In the genomic region with DNA sequence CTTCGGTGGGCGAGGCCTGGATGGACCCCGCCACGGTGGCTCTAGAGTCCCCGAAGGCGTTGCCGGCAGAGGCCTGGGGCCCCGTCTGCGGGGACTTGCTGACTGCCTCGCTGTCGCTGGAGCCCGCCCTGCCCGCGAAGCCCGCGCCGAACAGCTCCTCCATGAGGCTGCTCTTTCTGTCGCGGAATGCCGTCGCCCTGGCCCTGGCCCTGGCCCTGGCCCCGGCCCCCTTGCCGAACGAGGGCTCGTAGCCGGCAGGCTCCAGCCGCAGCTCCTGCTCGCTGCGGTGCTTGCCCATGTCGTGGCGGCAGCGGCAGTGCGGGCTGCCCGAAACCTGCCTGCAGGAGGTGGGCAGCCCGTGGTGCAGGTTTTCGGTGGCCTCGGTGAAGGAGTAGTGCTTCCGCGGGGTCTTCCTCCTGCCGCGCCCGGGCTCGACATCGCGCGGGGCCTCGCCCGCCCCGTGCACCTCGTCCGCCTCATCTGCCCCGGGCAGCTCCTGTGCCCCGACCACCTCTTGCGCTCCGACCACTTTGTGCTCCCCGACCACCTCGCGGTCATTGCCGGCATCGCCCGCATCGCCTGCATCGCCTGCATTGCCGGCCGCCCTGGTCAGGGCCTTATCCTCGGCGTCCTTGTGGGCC, we compare ENCODE assay signal across 7 mouse cellular contexts. TPM values are rescaled to one million over a fixed set of nuclear protein-coding genes. Genes with fewer than 3 reads are reported as not detected.
DNase-seq lines count a peak whose midpoint lies in the region; ATAC-seq and TF ChIP-seq lines count a peak whose summit lies in the region.

No protein-coding gene starts in this region.

- H3K36me3 ChIP-seq in hindbrain, embryonic 13.5 days: peaks cover 28% of the 10 kb centered on the region
- no peaks in the 10 kb centered on the region for H3K36me3 ChIP-seq in limb, embryonic 11.5 days (ENCODE audit: control insufficient read depth, insufficient read depth, low read length)
- peaks cover 36% of the 10 kb centered on the region for H3K36me3 ChIP-seq in midbrain, embryonic 10.5 days
- H3K36me3 ChIP-seq in small intestine, adult 2 months (ENCODE audit: control insufficient read depth, insufficient read depth, low read length): no peaks in the 10 kb centered on the region

- WGBS in hindbrain, embryonic 13.5 days: under 1% methylated on average over 67 of the region's 67 CpGs
- under 1% methylated on average over 64 of the region's 67 CpGs for WGBS in limb, embryonic 11.5 days
- 1% methylated on average over 67 of the region's 67 CpGs for WGBS in midbrain, embryonic 10.5 days
- WGBS in small intestine, adult 2 months: 1% methylated on average over 64 of the region's 67 CpGs

- peaks cover 31% of the 10 kb centered on the region for H3K4me1 ChIP-seq in hindbrain, embryonic 13.5 days (replicated peaks)
- H3K4me1 ChIP-seq in limb, embryonic 11.5 days (ENCODE audit: control insufficient read depth, insufficient read depth, low read length): peaks cover 3% of the 10 kb centered on the region; the same call in 1 of the 2 replicates
- peaks cover 17% of the 10 kb centered on the region for H3K4me1 ChIP-seq in midbrain, embryonic 10.5 days
- H3K4me1 ChIP-seq in small intestine, adult 2 months (ENCODE audit: control insufficient read depth, insufficient read depth, insufficient read length, low read length): peaks cover 4% of the 10 kb centered on the region; the same call in 1 of the 2 replicates

- H3K27me3 ChIP-seq in hindbrain, embryonic 13.5 days: no peaks in the 10 kb centered on the region
- H3K27me3 ChIP-seq in limb, embryonic 11.5 days (ENCODE audit: control insufficient read depth, insufficient read depth, low read length): no peaks in the 10 kb centered on the region
- H3K27me3 ChIP-seq in midbrain, embryonic 10.5 days (ENCODE audit: low read depth, poor library complexity, severe bottlenecking): peaks cover 11% of the 10 kb centered on the region; the same call in 1 of the 2 replicates
- no peaks in the 10 kb centered on the region for H3K27me3 ChIP-seq in small intestine, adult 2 months (ENCODE audit: control insufficient read depth, insufficient read depth, low read length)

- H3K4me2 ChIP-seq in hindbrain, embryonic 13.5 days: peak overlapping the region; percentile 74
- H3K4me2 ChIP-seq in limb, embryonic 11.5 days (ENCODE audit: low read depth, severe bottlenecking): peak overlapping the region; percentile 89

- TF ChIP-seq CTCF in gastrocnemius, adult 2 months (IDR thresholded peaks at IDR 0.05): peak; percentile 52
- TF ChIP-seq CTCF in small intestine, adult 2 months (IDR thresholded peaks at IDR 0.05; ENCODE audit: extremely low read depth, insufficient read length, insufficient replicate concordance, low read depth, low read length): 0 out of 2 replicates have a peak, but pooled peaks have one; percentile 23

- peak overlapping the region; percentile 78 for H3K9ac ChIP-seq in hindbrain, embryonic 13.5 days
- peak overlapping the region; percentile 85 for H3K9ac ChIP-seq in limb, embryonic 11.5 days (ENCODE audit: low read length)

- peak overlapping the region; percentile 90 for H3K27ac ChIP-seq in gastrocnemius, adult 2 months
- peak overlapping the region; percentile 69 for H3K27ac ChIP-seq in hindbrain, embryonic 13.5 days
- H3K27ac ChIP-seq in limb, embryonic 11.5 days (replicated peaks; ENCODE audit: low read depth, low read length): peak overlapping the region; percentile 78
- H3K27ac ChIP-seq in midbrain, embryonic 10.5 days (replicated peaks): peak overlapping the region; percentile 92
- no peak overlapping the region for H3K27ac ChIP-seq in small intestine, adult 2 months (ENCODE audit: insufficient read depth, low read depth, low read length)

- DNase-seq in adrenal gland, adult 2 months: peak; percentile 82
- DNase-seq in cerebellum, postnatal 10 days: peak; percentile 85
- DNase-seq in gastrocnemius, adult 2 months: peak; percentile 81
- DNase-seq in limb, embryonic 11.5 days (ENCODE audit: low spot score): peak; percentile 89
- DNase-seq in midbrain, embryonic 10.5 days (ENCODE audit: low spot score): peak; percentile 88

- H3K4me3 ChIP-seq in gastrocnemius, adult 2 months: peak overlapping the region; percentile 75
- H3K4me3 ChIP-seq in hindbrain, embryonic 13.5 days: peak overlapping the region; percentile 46
- peak overlapping the region; percentile 45 for H3K4me3 ChIP-seq in limb, embryonic 11.5 days (ENCODE audit: low read depth, low read length)
- peak overlapping the region; percentile 73 for H3K4me3 ChIP-seq in midbrain, embryonic 10.5 days
- peak overlapping the region; percentile 60 for H3K4me3 ChIP-seq in small intestine, adult 2 months (ENCODE audit: low read depth, low read length)

- ATAC-seq in hindbrain, embryonic 13.5 days (ENCODE audit: low FRiP score): peak; percentile 73
- peak; percentile 87 for ATAC-seq in limb, embryonic 11.5 days (ENCODE audit: insufficient number of reproducible peaks, low FRiP score, low TSS enrichment, low read depth)

- no peaks in the 10 kb centered on the region for H3K9me3 ChIP-seq in hindbrain, embryonic 13.5 days
- H3K9me3 ChIP-seq in limb, embryonic 11.5 days (ENCODE audit: control insufficient read depth, low read length): no peaks in the 10 kb centered on the region
- no peaks in the 10 kb centered on the region for H3K9me3 ChIP-seq in midbrain, embryonic 10.5 days (replicated peaks)

- intact Hi-C loops in gastrocnemius, adult 2 months (cut with DNase I): loop anchor here (5.0 kb wide), 1 partner anchor 33 kb away; the partner anchor contains the start of gene Lca5l

- no peak for TF ChIP-seq POLR2A in small intestine, adult 2 months (IDR thresholded peaks at IDR 0.05; ENCODE audit: low read depth, low read length)

RNA-seq across cellular contexts. Expression of gene Wrb, which starts 14.0 kb away (rescaled TPM):
- total RNA-seq in adrenal gland, adult 2 months (2021): 10 to 100 TPM; 23.4 to 45.2 TPM
- polyA plus RNA-seq in adrenal gland, adult 2 months (2012; rRNA removed): 50.0 and 84.1 TPM in 2 replicates
- 10 to 100 TPM in 1 of 2 experiments, 1 to 10 TPM in 1; 9.7 to 12.3 TPM for total RNA-seq in gastrocnemius, adult 2 months (2021)
- polyA plus RNA-seq in hindbrain, embryonic 13.5 days (2015; fragmentation: Nextera tagmentation; extraction: Ambion mirVana): 169 and 172 TPM in 2 replicates
- polyA plus RNA-seq in limb, embryonic 11.5 days (2014; fragmentation: Nextera tagmentation; extraction: Ambion mirVana): 74.0 and 75.7 TPM in 2 replicates
- 125 and 129 TPM in 2 replicates for polyA plus RNA-seq in midbrain, embryonic 10.5 days (2016; fragmentation: Nextera tagmentation; extraction: Ambion mirVana)
- polyA plus RNA-seq in small intestine, adult 2 months (2012; rRNA removed): 11.9 and 15.5 TPM in 2 replicates

RNA-seq across cellular contexts. Expression of gene Hmgn1, which starts 31.7 kb away (rescaled TPM):
- 100 to 1,000 TPM; 215 to 238 TPM for total RNA-seq in adrenal gland, adult 2 months (2021)
- polyA plus RNA-seq in adrenal gland, adult 2 months (2012; rRNA removed): 12.9 and 14.9 TPM in 2 replicates
- 10 to 100 TPM; 19.9 to 38.1 TPM for total RNA-seq in gastrocnemius, adult 2 months (2021)
- 433 and 477 TPM in 2 replicates for polyA plus RNA-seq in hindbrain, embryonic 13.5 days (2015; fragmentation: Nextera tagmentation; extraction: Ambion mirVana)
- 1,125 and 1,150 TPM in 2 replicates for polyA plus RNA-seq in limb, embryonic 11.5 days (2014; fragmentation: Nextera tagmentation; extraction: Ambion mirVana)
- polyA plus RNA-seq in midbrain, embryonic 10.5 days (2016; fragmentation: Nextera tagmentation; extraction: Ambion mirVana): 713 and 827 TPM in 2 replicates
- 1.7 and 4.4 TPM in 2 replicates for polyA plus RNA-seq in small intestine, adult 2 months (2012; rRNA removed)

RNA-seq across cellular contexts. Expression of gene Lca5l, which starts 32.9 kb away (rescaled TPM):
- total RNA-seq in adrenal gland, adult 2 months (2021): 1 to 10 TPM; 1.2 to 3.0 TPM
- polyA plus RNA-seq in adrenal gland, adult 2 months (2012; rRNA removed): 0.86 and 1.0 TPM in 2 replicates
- under 1 TPM; 0.50 to 0.51 TPM for total RNA-seq in gastrocnemius, adult 2 months (2021)
- 1.6 and 2.1 TPM in 2 replicates for polyA plus RNA-seq in hindbrain, embryonic 13.5 days (2015; fragmentation: Nextera tagmentation; extraction: Ambion mirVana)
- polyA plus RNA-seq in limb, embryonic 11.5 days (2014; fragmentation: Nextera tagmentation; extraction: Ambion mirVana): 1.1 and 1.3 TPM in 2 replicates
- 1.0 TPM in 2 replicates for polyA plus RNA-seq in midbrain, embryonic 10.5 days (2016; fragmentation: Nextera tagmentation; extraction: Ambion mirVana)
- polyA plus RNA-seq in small intestine, adult 2 months (2012; rRNA removed): 0.06 and 0.11 TPM in 2 replicates

RNA-seq across cellular contexts. Expression of gene Sh3bgr, which starts 41.0 kb away (rescaled TPM):
- 10 to 100 TPM; 25.1 to 30.0 TPM for total RNA-seq in adrenal gland, adult 2 months (2021)
- 2.4 and 3.3 TPM in 2 replicates for polyA plus RNA-seq in adrenal gland, adult 2 months (2012; rRNA removed)
- total RNA-seq in gastrocnemius, adult 2 months (2021): 100 to 1,000 TPM; 843 to 991 TPM
- 1.6 and 2.9 TPM in 2 replicates for polyA plus RNA-seq in hindbrain, embryonic 13.5 days (2015; fragmentation: Nextera tagmentation; extraction: Ambion mirVana)
- polyA plus RNA-seq in limb, embryonic 11.5 days (2014; fragmentation: Nextera tagmentation; extraction: Ambion mirVana): 1.5 and 1.9 TPM in 2 replicates
- polyA plus RNA-seq in midbrain, embryonic 10.5 days (2016; fragmentation: Nextera tagmentation; extraction: Ambion mirVana): 1.4 and 2.0 TPM in 2 replicates
- 3.8 and 4.5 TPM in 2 replicates for polyA plus RNA-seq in small intestine, adult 2 months (2012; rRNA removed)

Comparison
In these comparisons a context has a peak if more than half of its experiments do, and no peak if none do; other contexts are left out.
1. RNA of gene Hmgn1, which starts 31.7 kb away (polyA plus RNA-seq): 1,125 to 1,150 TPM in limb, embryonic 11.5 days, 713 to 827 TPM in midbrain, embryonic 10.5 days and 433 to 477 TPM in hindbrain, embryonic 13.5 days; 12.9 to 14.9 TPM in adrenal gland, adult 2 months and 1.7 to 4.4 TPM in small intestine, adult 2 months; every median in the first group is over 10 times any median in the second.
2. Peak in every context shown above with its lines, with median percentiles within 50 percentile points of each other: DNase-seq and H3K4me3 ChIP-seq.